Mouse (Mus musculus) thymus, postnatal 36 days (tissue): ENCODE measurements around the gene Olfr566.

Source experiments
- DNase-seq, 2 experiments: peaks; one replicate each; pipeline ENCODE4 v3.0.0; 2022; ENCODE audit warnings: mixed read lengths in 2 of 2

Gene Olfr566

GRCm38 (mm10) chr7:102858665-102859064 lies at the start of gene Olfr566:
TSS of gene Olfr566 (minus strand) at chr7:102858765.
- no peak for DNase-seq

- no peak for DNase-seq
These were observed 32.2 kb upstream of the Olfr566 start, which contains the start of gene Olfr569 for GRCm38 (mm10) chr7:102890782-102891181. TSS of gene Olfr569 (minus strand) at chr7:102890882.

- no peak for DNase-seq
These were observed 18.3 kb upstream of the Olfr566 start, which contains the start of gene Olfr568 for GRCm38 (mm10) chr7:102876822-102877221. TSS of gene Olfr568 (plus strand) at chr7:102877122.

GRCm38 (mm10) chr7:102855807-102856206 lies 2.8 kb downstream of the Olfr566 start:
- no peak for DNase-seq
